Mouse (Mus musculus) embryo, embryonic 10.5 days (tissue): ENCODE results near the gene Tmem165.

Experiments used
- DNase-seq: peaks from one replicate; pipeline ENCODE4 v3.0.0-alpha.2; 2015; ENCODE audit warnings: low spot score

The Tmem165 gene

DNA sequence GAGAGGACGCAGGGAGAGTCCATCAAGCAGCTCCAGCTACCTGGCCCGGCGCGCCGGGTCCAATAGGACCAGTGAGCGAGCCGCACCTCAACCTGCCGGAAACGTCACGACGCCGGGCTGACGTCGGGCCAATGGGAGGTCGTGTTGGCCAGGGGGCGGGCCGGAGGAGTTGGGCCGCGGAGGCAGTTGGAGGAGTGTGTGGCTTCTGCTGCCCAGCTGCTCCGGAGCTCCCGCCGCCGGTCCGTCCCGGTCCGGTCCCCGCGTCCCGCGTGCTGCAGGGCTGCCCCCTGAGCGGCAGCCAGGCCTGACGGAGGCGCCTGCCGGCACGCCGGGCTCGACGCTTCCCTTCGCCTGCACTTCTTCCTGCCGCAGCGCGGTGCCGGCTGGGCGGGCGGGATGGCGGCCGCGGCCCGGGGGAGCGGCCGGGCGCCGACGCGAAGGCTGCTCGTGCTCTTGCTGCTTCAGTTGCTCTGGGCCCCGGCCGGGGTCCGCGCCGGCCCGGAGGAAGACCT is at the start of gene Tmem165:
TSS of gene Tmem165 (plus strand) at position 131 of the 512 bp plus-strand sequence.
- DNase-seq = peak; percentile 93

DNA sequence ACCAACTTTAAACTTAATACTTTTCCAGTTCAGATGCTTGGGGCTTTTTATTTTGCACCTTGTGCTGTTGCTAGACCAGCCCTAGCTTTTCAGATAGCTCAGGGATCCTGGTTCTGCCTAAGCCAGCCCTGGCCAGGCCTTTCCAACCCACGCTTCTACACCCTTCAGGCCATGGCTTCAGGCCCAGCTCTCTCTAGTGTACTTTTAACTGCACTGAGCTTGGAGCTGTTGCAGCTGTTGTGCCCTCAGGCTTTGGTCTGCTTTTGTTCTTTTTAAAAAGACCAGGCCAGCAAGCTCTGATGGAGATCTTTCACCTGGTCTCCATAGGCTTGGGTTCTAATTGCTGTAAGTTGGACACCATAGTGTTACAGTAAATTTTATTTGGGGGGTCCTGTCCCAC is 48.0 kb upstream of the Tmem165 start:
- DNase-seq = no peak

DNA sequence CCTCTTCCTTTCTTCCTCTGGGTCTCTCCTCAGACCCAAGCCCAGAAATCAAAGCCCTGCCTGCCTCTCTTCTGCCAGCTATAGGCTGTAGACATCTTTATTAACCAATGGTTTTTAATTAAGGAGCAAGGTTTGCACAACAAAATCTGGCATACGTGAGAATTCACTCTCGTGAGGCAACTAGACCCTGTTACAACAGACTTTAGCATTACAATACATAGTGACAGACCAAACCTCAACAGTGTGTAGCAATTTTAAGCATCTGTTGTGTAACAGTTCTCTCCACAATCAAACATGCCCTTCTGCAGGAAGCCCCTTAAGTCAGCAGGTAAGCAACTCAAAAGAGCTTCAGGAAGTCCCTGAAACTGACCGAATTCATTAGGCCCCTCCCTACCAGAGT is 47.4 kb upstream of the Tmem165 start:
- DNase-seq = no peak

DNA sequence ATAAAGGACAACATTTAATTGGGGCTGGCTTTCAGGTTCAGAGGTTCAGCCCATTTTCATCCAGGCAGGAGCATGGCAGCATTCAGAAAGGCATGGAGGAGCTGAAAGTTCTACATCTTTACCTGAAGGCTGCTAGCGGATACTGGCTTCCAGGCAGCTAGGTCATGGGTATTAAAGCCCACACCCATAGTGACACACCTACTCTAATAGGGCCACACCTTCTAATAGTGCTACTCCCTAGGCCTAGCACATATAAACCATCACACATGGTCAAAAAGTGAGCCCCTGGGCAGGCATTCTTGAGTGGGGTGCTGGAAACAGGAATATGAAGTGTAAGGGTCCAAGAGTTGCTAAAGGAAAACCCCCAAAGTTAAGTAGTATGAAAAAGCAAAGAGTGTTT is 46.1 kb upstream of the Tmem165 start:
- DNase-seq = no peak

DNA sequence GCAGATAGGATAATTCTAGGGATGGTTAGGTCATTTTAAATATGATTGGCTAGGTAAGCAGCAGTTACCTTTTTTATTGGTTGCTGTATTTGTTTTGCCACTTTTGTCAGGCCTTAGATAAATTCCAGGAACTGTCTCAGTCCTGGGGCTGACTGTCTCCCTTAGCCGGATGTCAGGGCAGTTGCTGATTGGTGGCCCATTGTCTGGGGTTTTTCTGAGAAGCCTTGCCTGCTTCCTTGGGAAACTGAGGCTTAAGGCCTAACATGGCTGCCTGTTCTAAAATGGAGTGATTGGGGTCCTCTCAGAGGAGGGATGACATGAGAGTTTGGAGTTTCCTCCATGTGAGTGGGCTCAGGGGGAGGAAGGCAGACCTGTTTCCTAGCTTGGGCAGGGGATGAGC is 45.6 kb upstream of the Tmem165 start:
- no peak for DNase-seq

DNA sequence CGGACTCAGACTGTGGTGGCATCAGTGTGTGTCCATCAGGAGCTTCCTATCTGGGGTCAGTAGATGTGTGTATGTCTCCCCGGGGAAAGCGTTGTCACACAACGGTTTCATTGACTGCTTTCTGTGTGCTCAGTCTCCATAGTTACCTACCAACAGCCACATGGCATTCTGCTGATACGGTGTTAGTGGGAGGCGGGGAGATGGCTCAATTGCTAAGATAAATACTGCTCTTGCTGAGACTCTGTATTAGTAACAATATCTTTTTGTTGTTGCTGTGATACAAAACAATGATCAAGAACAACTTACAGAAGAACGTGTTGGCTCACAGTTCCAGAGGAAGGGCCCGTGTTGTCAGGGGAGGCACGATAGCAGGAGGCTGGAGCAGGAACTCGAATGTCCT is 45.2 kb upstream of the Tmem165 start:
- peak; percentile 45 for DNase-seq

DNA sequence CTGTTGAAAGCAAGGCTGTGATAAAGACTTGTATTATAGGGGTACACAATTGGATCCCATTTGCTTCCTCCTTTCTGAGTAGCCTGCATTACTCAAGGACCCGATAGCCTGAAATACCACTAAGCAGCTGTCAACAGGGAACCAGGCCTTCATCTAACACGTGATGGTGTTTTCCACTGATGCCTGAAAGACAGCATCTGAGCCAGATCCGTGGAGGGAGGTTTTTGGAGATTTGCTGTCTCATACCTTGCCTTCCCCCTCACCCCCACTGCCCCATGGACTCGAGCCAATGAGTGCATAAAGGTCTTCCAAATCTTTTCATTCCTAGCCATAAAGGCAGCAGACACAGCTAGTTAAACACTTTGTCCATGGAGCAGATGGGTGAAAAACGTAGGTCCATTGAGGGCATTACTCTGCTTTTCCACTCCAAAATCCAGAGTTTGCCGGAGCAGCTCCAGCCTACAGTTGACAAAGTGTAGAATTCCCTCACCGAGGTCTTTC is 44.5 kb upstream of the Tmem165 start:
- no peak for DNase-seq

DNA sequence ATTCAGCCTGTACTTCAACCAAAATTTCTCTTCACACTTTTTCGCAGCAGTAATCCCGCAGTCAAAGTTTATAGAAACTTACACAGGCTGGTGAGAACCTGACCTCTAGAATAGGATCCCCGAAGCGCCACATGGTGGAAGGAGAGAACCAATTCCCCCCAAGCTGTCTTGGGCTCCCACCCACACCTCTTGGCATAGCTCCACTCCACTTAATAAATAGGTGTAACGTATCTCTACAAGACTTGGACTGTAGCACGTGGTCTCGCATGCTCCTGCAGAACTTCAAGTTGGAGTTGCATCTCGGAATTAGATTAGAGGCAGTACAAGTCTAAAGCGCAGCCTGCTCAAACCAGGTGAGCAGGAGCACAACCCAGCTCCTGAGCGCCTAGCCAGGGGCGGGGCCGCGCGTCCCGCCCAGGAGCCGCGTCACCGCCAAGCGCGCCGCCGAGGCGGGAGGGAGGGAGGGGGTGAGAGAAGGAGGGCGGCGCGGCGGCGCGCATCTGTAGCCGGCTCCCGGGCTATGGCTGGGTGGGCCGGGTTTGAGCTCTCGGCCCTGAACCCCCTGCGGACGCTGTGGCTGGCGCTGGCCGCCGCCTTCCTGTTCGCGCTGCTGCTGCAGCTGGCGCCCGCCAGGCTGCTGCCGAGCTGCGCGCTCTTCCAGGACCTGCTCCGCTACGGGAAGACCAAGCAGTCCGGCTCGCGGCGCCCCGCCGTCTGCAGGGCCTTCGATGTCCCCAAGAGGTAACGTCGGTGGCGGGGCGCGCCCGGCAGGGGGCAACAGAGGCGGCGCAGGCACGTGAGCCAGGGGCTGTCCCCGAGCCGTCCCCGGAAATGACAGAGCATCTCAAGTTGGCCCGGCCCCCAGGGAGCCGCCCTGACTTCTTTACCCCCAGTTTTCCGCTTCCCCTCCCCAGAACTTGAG is 43.6 kb upstream of the Tmem165 start, which contains the start of gene Srd5a3:
TSS of gene Srd5a3 (plus strand) at position 464 of the 922 bp plus-strand sequence.
- DNase-seq = peak; percentile 93

DNA sequence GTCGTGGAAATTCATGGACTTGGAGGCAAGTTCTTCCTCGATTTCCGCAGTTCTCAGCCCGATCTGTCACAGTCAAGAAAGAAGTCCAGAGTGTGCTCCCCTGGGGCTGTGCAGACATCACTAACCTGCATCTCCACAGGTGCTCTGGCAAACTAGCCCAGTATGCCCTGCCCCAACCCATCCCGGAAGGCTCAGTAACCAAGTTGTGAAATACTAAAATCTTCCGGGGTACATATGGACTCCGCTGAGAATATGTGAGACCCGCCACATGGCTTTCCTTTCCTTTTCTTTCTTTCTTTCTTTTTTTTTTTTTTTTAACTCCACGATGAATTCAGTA is 43.0 kb upstream of the Tmem165 start:
- no peak for DNase-seq

DNA sequence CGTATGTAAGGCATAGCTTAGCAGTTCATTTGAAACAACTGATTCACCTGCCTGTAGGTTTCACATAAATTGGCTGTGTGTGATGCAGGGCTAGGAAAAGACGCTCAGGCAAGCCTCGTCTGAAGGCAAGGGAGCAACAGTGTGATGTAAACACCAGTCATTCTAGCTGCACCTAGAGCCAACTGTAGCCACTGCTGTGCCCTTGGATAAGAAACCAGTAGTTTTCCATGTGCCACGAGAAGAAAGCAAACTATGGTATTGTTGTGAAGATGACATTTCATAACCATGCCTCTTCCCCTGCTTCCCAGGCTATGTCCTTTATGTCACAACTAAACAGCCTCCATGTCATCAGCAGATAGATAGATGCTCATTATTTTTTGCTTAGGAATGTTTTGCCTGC is 40.3 kb upstream of the Tmem165 start:
- DNase-seq = no peak

DNA sequence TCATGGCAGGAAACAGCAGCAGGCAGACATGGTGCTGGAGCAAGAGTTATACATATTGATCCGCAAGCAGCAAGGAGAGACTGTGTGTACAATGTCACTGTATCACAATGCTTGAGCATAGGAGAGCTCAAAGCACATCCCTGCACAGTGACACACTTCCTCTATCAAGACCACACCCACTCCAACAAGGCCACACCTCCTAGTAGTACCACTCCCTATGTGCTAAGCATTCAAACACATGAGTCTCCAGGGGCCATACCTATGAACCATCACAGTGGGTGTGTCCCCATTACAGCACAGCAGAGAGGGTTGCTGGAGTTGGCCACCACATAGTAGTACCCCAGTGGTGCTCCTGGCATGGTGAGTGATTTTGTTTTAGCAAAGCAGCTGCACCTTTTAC is 37.3 kb upstream of the Tmem165 start:
- no peak for DNase-seq

DNA sequence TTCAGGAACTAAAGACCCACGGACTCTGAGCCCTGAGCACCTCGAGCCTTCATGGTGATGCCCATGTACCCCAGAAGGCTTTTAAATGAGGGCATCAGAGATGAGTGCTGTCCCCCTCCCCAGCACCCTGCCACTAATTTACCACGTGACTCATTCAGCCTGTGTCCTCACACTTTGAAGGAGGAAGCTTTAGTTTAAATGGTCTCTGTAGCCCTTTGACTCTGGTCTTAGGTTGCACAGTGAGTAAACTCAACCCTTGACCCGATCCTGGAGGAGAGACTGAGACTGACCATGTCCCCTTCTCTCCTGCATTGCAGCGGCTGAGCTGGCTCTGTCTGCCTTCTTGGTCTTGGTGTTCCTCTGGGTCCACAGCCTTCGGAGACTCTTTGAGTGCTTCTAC is 34.2 kb upstream of the Tmem165 start:
- no peak for DNase-seq

DNA sequence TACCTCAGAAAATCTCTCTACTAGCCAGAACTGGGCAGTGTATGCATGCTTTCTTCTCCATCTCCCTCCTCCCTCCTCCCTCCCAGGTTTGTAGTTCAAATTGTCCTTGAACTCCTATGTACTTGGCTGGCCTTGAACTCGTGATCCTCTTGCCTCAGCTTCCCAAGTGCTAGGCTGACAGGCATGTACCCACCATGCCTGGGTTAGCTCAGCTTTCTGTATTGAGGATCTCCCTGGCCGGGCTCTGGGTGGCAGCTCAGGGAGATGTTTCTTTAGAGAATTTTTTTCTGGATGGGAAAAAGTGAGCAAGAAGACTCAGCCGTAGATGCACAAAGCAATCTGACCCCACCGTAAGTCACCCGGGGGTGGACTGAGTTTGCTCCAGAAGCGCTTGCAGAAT is 30.7 kb upstream of the Tmem165 start:
- DNase-seq = no peak

DNA sequence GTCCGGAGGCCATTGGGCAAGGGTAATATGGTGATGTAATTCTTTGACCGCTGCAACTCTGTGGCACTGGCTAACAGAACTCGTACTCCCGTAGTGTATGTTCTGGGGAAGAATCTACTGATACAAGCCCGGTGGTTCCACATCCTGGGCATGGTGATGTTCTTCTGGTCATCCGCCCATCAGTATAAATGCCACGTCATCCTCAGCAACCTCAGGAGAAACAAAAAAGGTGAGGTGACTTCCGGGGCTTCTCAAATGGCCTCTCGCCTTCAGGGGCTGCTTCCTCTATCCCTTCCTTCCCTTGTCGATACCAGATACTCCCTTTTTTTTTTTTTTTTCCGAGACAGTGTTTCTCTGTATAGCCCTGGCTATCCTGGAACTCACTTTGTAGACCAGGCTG is 30.2 kb upstream of the Tmem165 start:
- DNase-seq = no peak

DNA sequence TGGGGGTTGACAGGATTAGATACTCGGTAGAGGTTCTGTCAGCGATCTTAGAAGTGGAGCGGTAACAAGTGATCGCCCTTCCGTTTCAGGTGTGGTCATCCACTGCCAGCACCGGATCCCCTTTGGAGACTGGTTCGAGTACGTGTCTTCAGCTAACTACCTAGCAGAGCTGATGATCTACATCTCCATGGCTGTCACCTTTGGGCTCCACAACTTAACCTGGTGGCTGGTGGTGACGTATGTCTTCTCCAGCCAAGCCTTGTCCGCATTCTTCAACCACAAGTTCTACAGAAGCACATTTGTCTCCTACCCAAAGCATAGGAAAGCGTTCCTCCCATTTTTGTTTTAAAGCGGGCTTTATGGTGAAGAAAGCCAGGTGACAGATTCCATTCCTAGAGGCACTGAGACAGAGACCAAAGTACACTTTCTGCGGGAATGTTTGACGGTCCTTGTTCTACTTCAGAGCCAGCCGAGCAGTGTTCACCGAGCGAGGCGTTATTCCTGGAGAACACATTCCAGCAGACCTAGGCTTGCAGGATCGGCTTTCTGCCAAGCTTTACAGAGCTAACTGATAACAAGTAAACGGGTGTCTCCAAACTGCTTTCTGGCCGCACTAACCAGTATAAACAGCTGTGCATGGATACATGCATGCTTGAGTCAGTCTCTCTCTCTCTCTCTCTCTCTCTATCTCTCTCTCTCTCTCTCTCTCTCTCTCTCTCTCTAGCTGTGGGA is 29.1 kb upstream of the Tmem165 start:
- no peak for DNase-seq

DNA sequence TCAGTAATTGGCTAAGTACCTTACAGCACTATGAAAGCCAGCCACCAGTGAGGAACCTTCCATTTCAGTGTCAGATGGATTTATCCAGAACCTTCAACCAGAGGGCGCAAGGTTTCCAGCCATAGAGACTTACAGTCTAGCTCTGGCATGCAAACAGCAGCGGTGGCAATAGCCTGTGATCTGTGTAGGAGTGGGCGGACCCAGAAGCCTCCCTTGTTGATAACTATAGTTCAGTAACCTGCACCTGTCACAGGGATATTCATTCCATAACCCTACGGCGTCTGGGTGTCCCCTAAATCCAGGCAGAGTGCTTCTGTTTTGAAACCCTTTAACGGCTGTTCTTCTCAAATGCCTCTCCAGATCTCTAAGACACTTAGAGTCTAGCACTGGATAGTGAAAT is 24.1 kb upstream of the Tmem165 start:
- DNase-seq = no peak

DNA sequence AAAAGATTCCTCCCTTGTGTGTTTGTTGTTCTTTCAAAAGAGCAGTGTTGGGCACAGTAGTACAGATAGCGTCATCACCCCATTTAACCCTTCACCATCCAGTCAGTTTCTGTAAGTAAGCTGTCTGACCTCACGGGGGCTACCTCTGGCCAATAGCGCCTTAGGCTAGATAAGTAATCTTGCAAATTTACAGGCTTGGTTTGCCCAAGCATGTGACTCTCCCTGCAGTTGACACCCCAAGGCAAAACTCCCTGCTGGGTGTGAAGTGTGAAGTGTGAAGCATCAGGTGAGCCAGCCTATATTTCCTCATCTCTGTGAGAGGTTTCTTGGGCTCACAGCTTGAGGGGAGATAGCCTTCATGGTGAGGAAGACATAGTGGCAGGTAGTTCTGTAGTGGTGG is 23.6 kb upstream of the Tmem165 start:
- no peak for DNase-seq

DNA sequence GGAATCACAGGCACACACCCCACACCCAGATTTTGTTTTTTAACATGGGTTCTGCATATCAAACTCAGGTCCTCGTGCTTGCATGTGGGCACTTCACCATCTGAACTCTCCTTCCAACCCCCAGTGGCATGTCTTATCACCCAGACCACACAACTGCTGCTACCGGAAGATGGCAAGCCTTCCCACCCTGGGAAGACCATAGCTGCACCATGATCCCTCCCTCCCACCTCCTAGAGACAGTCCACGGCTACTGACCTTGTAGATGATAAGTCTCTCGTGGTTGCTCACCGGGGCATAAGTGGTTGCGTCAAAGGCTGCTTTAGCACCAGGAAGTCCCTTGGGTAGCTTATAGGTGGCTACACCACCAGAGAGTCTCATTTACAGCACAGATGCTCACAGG is 22.2 kb upstream of the Tmem165 start:
- no peak for DNase-seq

DNA sequence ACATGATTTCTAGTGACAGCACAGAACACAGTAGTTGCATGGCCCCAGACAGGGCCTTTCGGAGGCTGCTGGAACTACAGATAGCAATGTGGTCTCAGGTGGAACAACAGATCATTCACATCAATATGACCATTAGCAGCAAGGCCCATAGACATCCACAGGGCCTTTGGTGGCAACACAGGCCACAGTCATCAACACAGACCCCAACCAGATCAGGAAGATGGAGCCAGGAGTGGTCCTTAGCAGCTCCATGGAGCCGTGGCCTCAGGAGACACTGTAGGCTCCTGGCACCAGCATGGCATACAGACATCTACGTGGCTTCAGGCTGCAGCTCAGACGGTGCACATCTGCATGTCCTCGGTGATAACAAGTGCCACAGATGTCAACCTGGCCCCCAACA is 20.8 kb upstream of the Tmem165 start:
- DNase-seq = no peak

DNA sequence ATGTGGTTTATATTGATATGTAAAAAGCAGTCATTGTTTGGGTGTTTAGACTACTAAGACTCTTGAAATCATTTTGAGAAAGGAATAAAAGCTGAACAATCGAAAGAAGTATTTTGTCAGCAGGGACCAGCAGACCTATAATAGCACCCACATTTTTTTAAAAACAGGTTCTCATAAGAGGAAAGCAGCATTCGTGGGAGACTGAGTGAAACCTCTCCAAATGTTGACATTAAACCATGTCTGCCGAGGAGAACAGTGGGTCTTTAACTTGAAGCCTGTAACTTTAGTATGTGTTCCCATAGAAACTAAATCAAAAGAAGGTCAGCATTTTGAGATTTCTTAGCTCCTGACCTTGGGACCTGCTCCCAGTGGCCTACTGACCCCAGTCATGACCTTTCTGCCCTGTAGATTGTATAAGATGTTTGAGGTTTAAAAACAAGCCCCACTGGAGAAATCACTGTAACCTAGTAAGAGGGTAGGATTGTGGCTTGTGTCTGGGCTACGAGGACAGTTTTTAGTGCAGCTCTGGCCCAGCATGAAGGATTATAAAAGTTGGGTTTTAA is 19.8 kb upstream of the Tmem165 start:
- peak; percentile 51 for DNase-seq

DNA sequence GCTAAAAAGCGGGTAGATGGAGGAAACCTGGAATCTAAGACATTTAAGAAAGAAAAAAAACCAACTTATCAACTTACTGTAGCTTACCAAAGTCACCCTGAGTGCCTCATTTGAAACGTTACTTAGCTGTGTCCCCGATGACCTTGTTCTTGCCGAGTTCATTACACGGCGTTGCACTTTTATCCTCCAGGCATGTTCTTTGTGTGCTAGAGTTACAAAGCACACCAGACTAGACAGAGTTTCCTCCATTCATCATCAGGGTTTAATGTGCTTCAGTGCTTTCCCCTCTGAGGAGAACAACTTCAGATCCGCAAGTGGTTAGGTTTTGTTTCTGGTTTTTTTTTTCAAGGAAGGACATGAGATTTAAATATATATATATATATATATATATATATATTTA is 18.9 kb upstream of the Tmem165 start:
- peak; percentile 29 for DNase-seq

DNA sequence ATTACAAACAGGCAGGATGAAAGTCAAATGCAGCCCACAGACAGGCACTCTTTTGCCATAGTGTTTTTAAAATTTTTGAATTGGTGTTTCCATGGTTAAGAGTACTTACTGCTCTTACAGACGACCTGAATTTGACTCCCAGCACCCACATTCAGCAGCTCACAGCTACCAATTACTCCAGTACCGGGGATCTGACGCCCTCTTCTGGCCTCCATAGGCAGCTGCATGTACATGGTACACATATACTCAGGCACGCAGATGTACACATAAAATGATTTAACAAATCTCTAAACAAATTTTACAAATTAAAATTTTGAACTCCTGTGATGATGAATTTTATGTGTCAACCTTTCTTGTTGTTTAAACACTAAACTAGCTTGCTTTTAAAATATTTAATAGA is 13.2 kb upstream of the Tmem165 start:
- DNase-seq = no peak

DNA sequence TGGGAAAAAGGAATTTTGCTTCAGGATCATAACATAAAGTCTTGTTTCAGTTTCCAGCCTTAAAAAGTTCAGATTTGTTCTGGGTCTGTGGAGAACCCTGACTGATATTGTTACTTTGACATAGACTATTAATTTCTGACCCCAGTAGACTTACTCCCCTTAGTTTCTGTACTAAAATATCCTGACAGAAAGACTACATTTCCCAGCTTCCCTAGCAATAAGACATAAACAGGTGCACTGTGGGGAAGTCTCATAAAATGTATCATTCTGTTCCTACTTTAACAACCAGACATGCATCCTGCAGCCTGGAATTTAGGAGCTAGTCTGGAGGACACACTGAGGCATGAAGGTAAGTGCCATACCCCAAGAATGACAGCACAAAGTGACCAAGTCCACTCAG is 12.6 kb upstream of the Tmem165 start:
- DNase-seq = no peak
